ENCODE assay signal across 8 mouse cellular contexts in the genomic region with DNA sequence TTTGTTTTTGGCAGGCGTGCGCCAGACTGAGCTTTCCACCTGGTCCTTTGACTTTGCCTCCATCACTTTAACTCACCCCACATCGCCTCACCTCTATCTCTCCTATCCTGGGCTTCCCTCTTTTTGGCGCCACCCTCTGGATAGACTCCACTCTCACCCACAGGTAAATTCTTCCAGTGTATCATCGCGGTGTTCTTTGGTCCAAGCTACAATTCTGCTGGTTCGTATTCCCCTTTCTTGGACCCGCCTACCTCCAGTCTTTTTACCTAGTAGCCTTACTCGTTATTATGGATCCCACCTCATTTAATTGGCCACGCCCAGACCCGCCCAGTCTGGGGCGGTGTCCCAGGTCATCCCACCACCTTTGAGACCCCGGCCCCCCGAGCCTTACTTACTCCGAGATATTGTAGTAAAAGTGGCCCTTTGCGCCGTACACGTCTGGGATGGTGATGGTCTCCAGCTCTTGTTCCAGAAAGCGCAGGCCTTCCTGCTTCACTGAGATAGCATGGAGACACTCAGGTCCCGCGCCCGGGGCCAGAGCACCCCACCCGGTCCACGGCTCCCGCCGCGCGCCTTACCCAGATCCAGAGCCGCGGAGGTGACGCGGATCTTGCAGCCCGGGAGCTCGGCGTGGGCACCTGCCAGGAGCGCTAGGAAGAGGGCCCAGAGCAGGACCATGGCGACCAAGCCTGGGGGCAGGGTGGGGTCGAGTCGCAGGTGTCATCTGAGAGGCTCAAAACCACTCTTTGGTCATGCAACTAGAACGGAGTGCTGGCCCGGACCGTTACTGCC. TPM values are rescaled to one million over a fixed set of nuclear protein-coding genes. Genes with fewer than 3 reads are reported as not detected.
DNase-seq lines count a peak whose midpoint lies in the region; ATAC-seq and TF ChIP-seq lines count a peak whose summit lies in the region.

No protein-coding gene starts in this region.

- H3K9ac ChIP-seq in kidney, embryonic 16.5 days (replicated peaks; ENCODE audit: low read length), result peak overlapping the region; percentile 62
- H3K9ac ChIP-seq in heart, embryonic 14.5 days (ENCODE audit: low read length), result peak overlapping the region; percentile 66
- no peak overlapping the region for H3K9ac ChIP-seq in liver, embryonic 14.5 days (replicated peaks)

- H3K4me3 ChIP-seq in kidney, embryonic 16.5 days (ENCODE audit: low read length), result peak overlapping the region; percentile 51
- H3K4me3 ChIP-seq in bone marrow, adult 2 months (replicated peaks; ENCODE audit: control insufficient read depth, low read depth, low read length), result peak overlapping the region; percentile 54
- peak overlapping the region; percentile 51 to 58 for H3K4me3 ChIP-seq in heart, embryonic 14.5 days (ENCODE audit: control insufficient read depth in 1 of 2, insufficient read depth in 1 of 2, low read depth in 1 of 2, low read length in 2 of 2)
- peak overlapping the region; percentile 39 to 44 for H3K4me3 ChIP-seq in liver, embryonic 14.5 days (ENCODE audit: insufficient read depth in 1 of 2, low read depth in 2 of 2, low read length in 2 of 2)
- peak overlapping the region; percentile 52 for H3K4me3 ChIP-seq in olfactory bulb, adult 2 months (ENCODE audit: insufficient read depth, low read depth, low read length)

- no peaks in the 10 kb centered on the region for H3K36me3 ChIP-seq in kidney, embryonic 16.5 days (ENCODE audit: insufficient read depth, low read length)
- H3K36me3 ChIP-seq in heart, embryonic 14.5 days (ENCODE audit: control insufficient read depth, insufficient read depth, low read length), result no peaks in the 10 kb centered on the region
- no peaks in the 10 kb centered on the region for H3K36me3 ChIP-seq in liver, embryonic 14.5 days (replicated peaks; ENCODE audit: control insufficient read depth, insufficient read depth, low read depth)

- H3K4me2 ChIP-seq in kidney, embryonic 16.5 days (replicated peaks; ENCODE audit: low read depth, low read length), result peak overlapping the region; percentile 94
- peak overlapping the region; percentile 98 for H3K4me2 ChIP-seq in heart, embryonic 14.5 days (ENCODE audit: low read length)
- peak overlapping the region; percentile 49 for H3K4me2 ChIP-seq in liver, embryonic 14.5 days (ENCODE audit: low read depth)

- WGBS in kidney, embryonic 16.5 days, result 1% methylated on average over 42 of the region's 42 CpGs
- WGBS in bone marrow, adult 2 months, result 3% methylated on average over 42 of the region's 42 CpGs
- WGBS in heart, embryonic 14.5 days, result 2% methylated on average over 42 of the region's 42 CpGs
- 2% methylated on average over 42 of the region's 42 CpGs for WGBS in liver, embryonic 14.5 days (ENCODE audit: insufficient replicate concordance)
- WGBS in olfactory bulb, adult 2 months, result 3% methylated on average over 42 of the region's 42 CpGs

- peaks cover 22% of the 10 kb centered on the region for H3K27me3 ChIP-seq in kidney, embryonic 16.5 days (ENCODE audit: insufficient read depth, low read length)
- H3K27me3 ChIP-seq in heart, embryonic 14.5 days (ENCODE audit: control insufficient read depth, insufficient read depth, low read length), result peaks cover 56% of the 10 kb centered on the region
- peaks cover 45% of the 10 kb centered on the region for H3K27me3 ChIP-seq in liver, embryonic 14.5 days (ENCODE audit: control insufficient read depth, insufficient read depth, low read length)

- peak; percentile 36 for ATAC-seq in kidney, embryonic 16.5 days (ENCODE audit: low FRiP score, low TSS enrichment)
- ATAC-seq in heart, embryonic 14.5 days (ENCODE audit: insufficient number of reproducible peaks, insufficient read depth, low FRiP score, low read depth), result no peak
- ATAC-seq in liver, embryonic 14.5 days (ENCODE audit: insufficient read depth), result no peak

- no peak for TF ChIP-seq POLR2A in bone marrow, adult 2 months (IDR thresholded peaks at IDR 0.05; ENCODE audit: borderline replicate concordance, control insufficient read depth, low read depth, low read length)
- TF ChIP-seq POLR2A in olfactory bulb, adult 2 months (IDR thresholded peaks at IDR 0.05; ENCODE audit: insufficient read depth, low read depth, low read length), result no peak

- no peak for TF ChIP-seq CTCF in bone marrow, adult 2 months (IDR thresholded peaks at IDR 0.05; ENCODE audit: control insufficient read depth, insufficient read depth, low read length)
- no peak for TF ChIP-seq CTCF in liver, embryonic 14.5 days (IDR thresholded peaks at IDR 0.05; ENCODE audit: low read depth)
- TF ChIP-seq CTCF in olfactory bulb, adult 2 months (IDR thresholded peaks at IDR 0.05; ENCODE audit: insufficient read depth, low read depth, low read length), result no peak

- no peak for DNase-seq in kidney, adult 9 months
- no peak for DNase-seq in liver, embryonic 14.5 days (ENCODE audit: low read depth in 3 of 3, low spot score in 3 of 3)
- no peak for DNase-seq in ovary, postnatal 10 days (ENCODE audit: low spot score)
- no peak for DNase-seq in left cerebral cortex, adult 18-20 months (ENCODE audit: low spot score in 2 of 2)

- no peak for TF ChIP-seq EP300 in liver, embryonic 14.5 days (IDR thresholded peaks at IDR 0.05; ENCODE audit: low read depth)

- no peak overlapping the region for H3K27ac ChIP-seq in kidney, embryonic 16.5 days (ENCODE audit: low read length)
- H3K27ac ChIP-seq in bone marrow, adult 2 months (ENCODE audit: control insufficient read depth, insufficient read depth, low read depth, low read length, poor library complexity), result no peak overlapping the region
- no peak overlapping the region for H3K27ac ChIP-seq in heart, embryonic 14.5 days (replicated peaks in 1 of 2; ENCODE audit: control insufficient read depth in 1 of 2, insufficient read depth in 1 of 2, low read depth in 2 of 2, low read length in 2 of 2)
- H3K27ac ChIP-seq in liver, embryonic 14.5 days, result no peak overlapping the region
- no peak overlapping the region for H3K27ac ChIP-seq in olfactory bulb, adult 2 months (ENCODE audit: insufficient read depth, low read depth, low read length)

- no peaks in the 10 kb centered on the region for H3K9me3 ChIP-seq in kidney, embryonic 16.5 days (ENCODE audit: low read length)
- H3K9me3 ChIP-seq in heart, embryonic 14.5 days (ENCODE audit: control insufficient read depth, low read length), result no peaks in the 10 kb centered on the region
- no peaks in the 10 kb centered on the region for H3K9me3 ChIP-seq in liver, embryonic 14.5 days (ENCODE audit: control insufficient read depth, low read length)

- peaks cover 36% of the 10 kb centered on the region for H3K4me1 ChIP-seq in kidney, embryonic 16.5 days (ENCODE audit: insufficient read depth, low read length)
- H3K4me1 ChIP-seq in bone marrow, adult 2 months (ENCODE audit: control insufficient read depth, insufficient read depth, low read length), result no peaks in the 10 kb centered on the region
- peaks cover 14 to 19% of the 10 kb centered on the region in 2 experiments for H3K4me1 ChIP-seq in heart, embryonic 14.5 days (ENCODE audit: control insufficient read depth in 2 of 2, insufficient read depth in 2 of 2, low read length in 2 of 2)
- no peaks in the 10 kb centered on the region; a peak in 2 of 4 replicates for H3K4me1 ChIP-seq in liver, embryonic 14.5 days (replicated peaks; ENCODE audit: control insufficient read depth in 2 of 2, insufficient read depth in 2 of 2, low read length in 1 of 2)
- peaks cover 21% of the 10 kb centered on the region for H3K4me1 ChIP-seq in olfactory bulb, adult 2 months (ENCODE audit: control insufficient read depth, insufficient read depth, low read length)

RNA-seq across cellular contexts. Expression of a gene that starts 1.0 kb away (rescaled TPM):
- polyA plus RNA-seq in kidney, embryonic 16.5 days (2015; fragmentation: Nextera tagmentation; extraction: Ambion mirVana), result 44.8 and 47.5 TPM in 2 replicates
- polyA plus RNA-seq in bone marrow, adult 2 months (2011; ENCODE audit: insufficient read depth, insufficient read length, low replicate concordance, missing spikeins), result 2.4 and 6.5 TPM in 2 replicates
- 9.6 and 10.4 TPM in 2 replicates for polyA plus RNA-seq in heart, embryonic 14.5 days (2014; fragmentation: Nextera tagmentation; extraction: Ambion mirVana)
- polyA plus RNA-seq in liver, embryonic 14.5 days (2012; rRNA removed), result 8.4 and 9.6 TPM in 2 replicates
- 7.6 and 10.0 TPM in 2 replicates for polyA plus RNA-seq in liver, embryonic 14.5 days (2014; fragmentation: Nextera tagmentation; extraction: Ambion mirVana)
- polyA plus RNA-seq in olfactory bulb, adult 2 months (2012; ENCODE audit: insufficient read depth, insufficient read length, low replicate concordance, missing spikeins), result not detected in 2 replicates
- total RNA-seq in left cerebral cortex, adult 18-20 months (2021), result 10 to 100 TPM; 90.7 to 93.5 TPM

RNA-seq across cellular contexts. Expression of a gene that starts 22.6 kb away (rescaled TPM):
- 74.9 and 79.7 TPM in 2 replicates for polyA plus RNA-seq in kidney, embryonic 16.5 days (2015; fragmentation: Nextera tagmentation; extraction: Ambion mirVana)
- 24.8 and 31.6 TPM in 2 replicates for polyA plus RNA-seq in bone marrow, adult 2 months (2011; ENCODE audit: insufficient read depth, insufficient read length, low replicate concordance, missing spikeins)
- polyA plus RNA-seq in heart, embryonic 14.5 days (2014; fragmentation: Nextera tagmentation; extraction: Ambion mirVana), result 58.0 and 58.8 TPM in 2 replicates
- polyA plus RNA-seq in liver, embryonic 14.5 days (2012; rRNA removed), result 19.6 and 20.2 TPM in 2 replicates
- 37.5 and 43.4 TPM in 2 replicates for polyA plus RNA-seq in liver, embryonic 14.5 days (2014; fragmentation: Nextera tagmentation; extraction: Ambion mirVana)
- polyA plus RNA-seq in olfactory bulb, adult 2 months (2012; ENCODE audit: insufficient read depth, insufficient read length, low replicate concordance, missing spikeins), result not detected in 2 replicates
- total RNA-seq in left cerebral cortex, adult 18-20 months (2021), result 10 to 100 TPM; 40.6 to 46.1 TPM

RNA-seq across cellular contexts. Expression of a gene that starts 23.2 kb away (rescaled TPM):
- 8.8 and 9.0 TPM in 2 replicates for polyA plus RNA-seq in kidney, embryonic 16.5 days (2015; fragmentation: Nextera tagmentation; extraction: Ambion mirVana)
- 0.97 TPM in 1 of 2 replicates, not detected in the other for polyA plus RNA-seq in bone marrow, adult 2 months (2011; ENCODE audit: insufficient read depth, insufficient read length, low replicate concordance, missing spikeins)
- 54.6 and 55.1 TPM in 2 replicates for polyA plus RNA-seq in heart, embryonic 14.5 days (2014; fragmentation: Nextera tagmentation; extraction: Ambion mirVana)
- polyA plus RNA-seq in liver, embryonic 14.5 days (2012; rRNA removed), result 0.70 and 1.2 TPM in 2 replicates
- 1.0 and 1.5 TPM in 2 replicates for polyA plus RNA-seq in liver, embryonic 14.5 days (2014; fragmentation: Nextera tagmentation; extraction: Ambion mirVana)
- not detected in 2 replicates for polyA plus RNA-seq in olfactory bulb, adult 2 months (2012; ENCODE audit: insufficient read depth, insufficient read length, low replicate concordance, missing spikeins)
- total RNA-seq in left cerebral cortex, adult 18-20 months (2021), result 1 to 10 TPM; 3.1 TPM

RNA-seq across cellular contexts. Expression of a gene that starts 23.8 kb away (rescaled TPM):
- polyA plus RNA-seq in kidney, embryonic 16.5 days (2015; fragmentation: Nextera tagmentation; extraction: Ambion mirVana), result 206 and 211 TPM in 2 replicates
- polyA plus RNA-seq in bone marrow, adult 2 months (2011; ENCODE audit: insufficient read depth, insufficient read length, low replicate concordance, missing spikeins), result 61.0 and 109 TPM in 2 replicates
- polyA plus RNA-seq in heart, embryonic 14.5 days (2014; fragmentation: Nextera tagmentation; extraction: Ambion mirVana), result 178 TPM in 2 replicates
- 69.5 and 82.7 TPM in 2 replicates for polyA plus RNA-seq in liver, embryonic 14.5 days (2012; rRNA removed)
- 59.4 and 60.8 TPM in 2 replicates for polyA plus RNA-seq in liver, embryonic 14.5 days (2014; fragmentation: Nextera tagmentation; extraction: Ambion mirVana)
- polyA plus RNA-seq in olfactory bulb, adult 2 months (2012; ENCODE audit: insufficient read depth, insufficient read length, low replicate concordance, missing spikeins), result not detected in 2 replicates
- total RNA-seq in left cerebral cortex, adult 18-20 months (2021), result 10 to 100 TPM; 93.1 to 93.6 TPM

RNA-seq across cellular contexts. Expression of a gene that starts 28.2 kb away (rescaled TPM):
- polyA plus RNA-seq in kidney, embryonic 16.5 days (2015; fragmentation: Nextera tagmentation; extraction: Ambion mirVana), result not detected in 2 replicates
- not detected in 2 replicates for polyA plus RNA-seq in bone marrow, adult 2 months (2011; ENCODE audit: insufficient read depth, insufficient read length, low replicate concordance, missing spikeins)
- not detected in 2 replicates for polyA plus RNA-seq in heart, embryonic 14.5 days (2014; fragmentation: Nextera tagmentation; extraction: Ambion mirVana)
- polyA plus RNA-seq in liver, embryonic 14.5 days (2012; rRNA removed), result not detected in 2 replicates
- not detected in 2 replicates for polyA plus RNA-seq in liver, embryonic 14.5 days (2014; fragmentation: Nextera tagmentation; extraction: Ambion mirVana)
- polyA plus RNA-seq in olfactory bulb, adult 2 months (2012; ENCODE audit: insufficient read depth, insufficient read length, low replicate concordance, missing spikeins), result not detected in 2 replicates
- not detected for total RNA-seq in left cerebral cortex, adult 18-20 months (2021)
